Mouse (Mus musculus) forebrain, embryonic 15.5 days (tissue): ENCODE results near the gene Klhl29. TPM values are rescaled to one million over a fixed set of nuclear protein-coding genes. Genes with fewer than 3 reads are reported as not detected.

Source experiments
- ATAC-seq: fragments of 200-750 bp; cut with Nextera tagmentation; replicated peaks from 2 replicates; pipeline ENCODE4 v1.8.0; 2017; ENCODE audit warnings: mild to moderate bottlenecking, moderate TSS enrichment, moderate library complexity
- H3K27ac ChIP-seq: fragments of 300-500 bp; sonication (generic); replicated peaks from 2 replicates; pipeline ENCODE4 v1.5.1; 2015; ENCODE audit warnings: mild to moderate bottlenecking, inconsistent platforms
- H3K27me3 ChIP-seq: fragments of 300-500 bp; sonication (generic); 2 replicates; pipeline ENCODE4 v1.6.1; 2015; ENCODE audit warnings: inconsistent platforms
- H3K36me3 ChIP-seq: fragments of 300-500 bp; sonication (generic); 2 replicates; pipeline ENCODE4 v1.6.1; 2015; ENCODE audit warnings: mild to moderate bottlenecking, inconsistent platforms
- H3K4me1 ChIP-seq: fragments of 300-500 bp; sonication (generic); 2 replicates; pipeline ENCODE4 v1.6.1; 2015; ENCODE audit warnings: inconsistent platforms
- H3K4me2 ChIP-seq: fragments of 300-500 bp; sonication (generic); replicated peaks from 2 replicates; pipeline ENCODE4 v1.6.1; 2015; ENCODE audit warnings: mild to moderate bottlenecking, inconsistent platforms
- H3K4me3 ChIP-seq: fragments of 300-500 bp; sonication (generic); 2 replicates; pipeline ENCODE4 v1.5.1; 2015; ENCODE audit warnings: mild to moderate bottlenecking, inconsistent platforms
- H3K9ac ChIP-seq: fragments of 300-500 bp; sonication (generic); replicated peaks from 2 replicates; pipeline ENCODE4 v1.6.1; 2015; ENCODE audit warnings: mild to moderate bottlenecking, inconsistent platforms
- H3K9me3 ChIP-seq: fragments of 300-500 bp; sonication (generic); 2 replicates; pipeline ENCODE4 v1.6.1; 2016; ENCODE audit warnings: inconsistent platforms
- WGBS: fragments of 180-500 bp; shearing (Covaris S2); methylation state at CpG from one replicate; pipeline ENCODE4 v1.1.7; 2015; ENCODE audit warnings: mixed read lengths; 5-methylcytosine and 5-hydroxymethylcytosine counted together
- polyA plus RNA-seq: library from polyadenylated mRNA; unstranded; fragments of >200 nt; fragmentation: Nextera tagmentation; extraction: Ambion mirVana; gene quantifications from 2 replicates; pipeline ENCODE4 v1.2.1, GENCODE M21; 2015

Klhl29 gene
- polyA plus RNA-seq, 1 experiment from 2014 or later = 6.5 TPM

DNA sequence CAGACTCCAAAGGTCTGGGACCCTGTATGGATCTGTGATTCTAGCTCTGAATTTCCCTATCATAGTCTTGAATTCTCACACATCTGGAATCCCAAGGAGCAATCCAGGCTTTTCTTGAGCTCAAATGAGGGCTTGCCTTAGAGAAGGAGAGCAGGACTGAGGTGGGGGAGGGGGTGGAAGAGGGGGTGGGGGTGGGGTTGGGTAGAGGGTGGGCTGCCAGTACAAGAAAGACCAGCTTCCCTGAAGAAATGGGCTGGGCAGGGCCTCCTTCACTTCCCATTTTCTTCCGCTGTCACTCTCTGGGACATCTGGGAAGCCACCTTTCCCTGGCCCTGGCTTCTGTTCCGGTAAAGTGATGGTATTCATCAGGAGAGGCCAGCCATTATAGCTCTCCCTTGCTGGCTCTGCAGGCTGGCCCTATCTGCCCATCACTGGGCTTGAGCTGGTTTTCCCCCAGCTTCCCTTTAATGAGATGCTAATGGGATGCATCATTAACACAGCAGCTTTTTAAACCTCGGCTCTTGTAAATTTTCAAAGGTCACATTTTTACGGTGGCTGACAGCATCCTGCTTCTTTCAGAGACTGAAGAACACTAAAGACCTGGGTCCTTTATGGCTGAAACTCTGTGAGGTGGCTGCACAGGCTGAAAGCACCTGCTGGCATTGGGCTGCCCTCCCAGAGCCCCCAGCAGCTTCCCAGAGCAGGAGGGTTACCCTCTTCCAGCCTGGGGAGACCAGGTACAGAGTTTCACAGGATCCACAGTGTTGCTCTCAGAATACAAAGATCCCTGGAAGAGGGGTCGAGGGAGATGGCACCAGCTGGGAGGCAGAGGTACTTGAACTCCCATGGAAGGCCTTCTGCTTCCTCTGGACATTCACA lies 231.3 kb downstream of the Klhl29 start:
- H3K9me3 ChIP-seq = no peaks in the 10 kb centered on the region
- H3K9ac ChIP-seq = no peak overlapping the region
- peak overlapping the region; percentile 42; the same call in 1 of the 2 replicates for H3K27ac ChIP-seq
- no peaks in the 10 kb centered on the region; the same call in 1 of the 2 replicates for H3K36me3 ChIP-seq
- no peak overlapping the region for H3K4me2 ChIP-seq
- ATAC-seq = peak; percentile 59
- H3K4me3 ChIP-seq = no peak overlapping the region
- WGBS = 4% methylated on average over 5 of the region's 5 CpGs
- peaks cover 27% of the 10 kb centered on the region for H3K4me1 ChIP-seq
- no peaks in the 10 kb centered on the region for H3K27me3 ChIP-seq

DNA sequence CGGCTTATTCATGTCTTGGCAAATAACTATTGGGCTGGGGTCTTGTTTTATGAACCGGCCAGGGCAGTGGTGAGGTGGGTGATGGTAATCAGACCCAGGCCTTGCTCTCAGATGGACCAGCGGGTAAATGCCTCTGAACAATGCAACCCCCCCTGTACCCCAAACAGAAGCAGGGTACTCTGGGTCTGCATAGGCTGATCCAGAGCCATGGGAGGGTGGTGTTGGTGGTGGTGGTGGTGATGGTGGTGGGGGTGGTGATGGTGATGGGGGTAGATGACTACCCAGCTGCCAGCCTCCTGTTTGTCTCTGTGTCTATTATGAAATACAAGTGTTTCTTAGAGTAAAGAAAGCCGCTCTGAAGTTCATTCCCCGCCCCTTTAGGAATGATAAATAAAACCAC lies 232.3 kb downstream of the Klhl29 start:
- H3K4me3 ChIP-seq = no peak overlapping the region
- WGBS = 42% methylated on average over 5 of the region's 5 CpGs
- no peaks in the 10 kb centered on the region; the same call in 1 of the 2 replicates for H3K36me3 ChIP-seq
- no peaks in the 10 kb centered on the region for H3K27me3 ChIP-seq
- no peak overlapping the region for H3K27ac ChIP-seq
- 0 out of 2 replicates have a peak, but pooled peaks have one; percentile 9 for ATAC-seq
- H3K9me3 ChIP-seq = no peaks in the 10 kb centered on the region
- no peak overlapping the region for H3K4me2 ChIP-seq
- H3K4me1 ChIP-seq = peaks cover 27% of the 10 kb centered on the region
- no peak overlapping the region for H3K9ac ChIP-seq

DNA sequence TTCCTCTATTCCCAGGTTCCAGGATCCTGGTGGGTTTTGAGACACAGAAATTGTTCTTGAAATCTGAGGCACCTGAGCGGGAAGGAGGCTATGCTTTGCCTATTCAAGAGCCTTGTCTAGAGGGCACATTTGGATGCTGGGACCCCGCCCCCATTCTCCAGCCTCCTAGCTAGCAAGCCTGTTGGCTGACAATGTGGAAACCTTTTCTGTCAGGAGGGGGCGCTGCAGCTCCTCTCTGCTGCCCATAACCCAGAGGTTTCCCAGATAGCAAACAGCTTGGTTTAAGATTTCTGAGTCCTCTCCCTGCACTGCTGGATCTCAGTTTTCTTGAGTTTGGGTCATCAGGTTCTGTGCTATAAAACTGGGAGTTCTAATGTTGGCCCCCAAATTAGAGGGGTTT lies 232.7 kb downstream of the Klhl29 start:
- H3K27ac ChIP-seq = no peak overlapping the region
- no peak overlapping the region for H3K4me3 ChIP-seq
- no peaks in the 10 kb centered on the region; the same call in 1 of the 2 replicates for H3K36me3 ChIP-seq
- peaks cover 27% of the 10 kb centered on the region for H3K4me1 ChIP-seq
- no peaks in the 10 kb centered on the region for H3K9me3 ChIP-seq
- no peaks in the 10 kb centered on the region for H3K27me3 ChIP-seq
- peak; percentile 69 for ATAC-seq
- H3K9ac ChIP-seq = no peak overlapping the region
- 5% methylated on average over 3 of the region's 3 CpGs for WGBS
- no peak overlapping the region for H3K4me2 ChIP-seq

DNA sequence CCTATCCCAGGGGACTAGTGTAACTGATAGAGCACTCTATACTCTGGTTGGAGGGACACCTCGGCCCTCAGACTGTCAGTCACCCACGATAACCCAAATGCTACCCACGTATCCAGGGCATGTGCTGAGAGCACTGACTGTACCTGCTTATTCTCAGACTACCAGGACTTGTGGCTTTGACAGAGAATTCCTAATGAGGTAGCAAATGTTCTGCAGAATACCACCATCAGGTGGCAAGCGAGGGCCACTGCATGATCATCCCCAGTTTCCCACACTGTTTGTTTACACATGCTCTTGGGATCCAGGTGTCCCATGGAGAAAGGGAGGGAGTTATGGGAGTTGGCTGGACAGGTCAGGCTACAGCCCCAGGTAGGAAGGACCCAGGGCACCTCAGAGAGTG lies 234.4 kb downstream of the Klhl29 start:
- Histone ChIP-seq H3K9me3 (no peaks in the 10 kb centered on the region), H3K27ac (no peak overlapping the region), H3K36me3 (peaks cover 12% of the 10 kb centered on the region), H3K27me3 (no peaks in the 10 kb centered on the region), H3K9ac (no peak overlapping the region), H3K4me3 (no peak overlapping the region), H3K4me2 (no peak overlapping the region), H3K4me1 (peaks cover 27% of the 10 kb centered on the region)
- 76% methylated on average over 4 of the region's 4 CpGs for WGBS
- ATAC-seq = no peak

DNA sequence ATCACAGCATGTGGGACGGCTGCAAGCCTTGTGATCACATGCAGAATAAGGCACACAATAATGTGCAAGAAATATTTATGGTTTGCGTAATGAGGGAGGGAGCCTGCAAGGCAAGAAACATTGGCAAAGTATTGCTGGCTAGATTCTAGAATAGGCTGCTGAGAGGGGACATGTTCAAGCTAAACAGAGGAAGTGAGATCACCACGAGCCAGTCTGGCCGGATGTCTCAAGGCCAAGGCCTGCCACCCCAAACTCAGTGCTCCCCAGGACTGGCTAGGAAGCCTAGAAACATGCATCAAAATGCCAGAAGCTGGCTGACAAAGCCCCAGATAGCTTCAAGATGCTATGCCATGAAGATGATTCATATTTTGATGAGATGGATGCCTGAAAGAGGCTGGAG lies 236.2 kb downstream of the Klhl29 start:
- Histone ChIP-seq H3K4me1 (peaks cover 24% of the 10 kb centered on the region), H3K9me3 (no peaks in the 10 kb centered on the region), H3K9ac (no peak overlapping the region), H3K27ac (no peak overlapping the region), H3K4me2 (no peak overlapping the region), H3K4me3 (no peak overlapping the region), H3K36me3 (peaks cover 18% of the 10 kb centered on the region), H3K27me3 (no peaks in the 10 kb centered on the region)
- 84% methylated on average over 4 of the region's 4 CpGs for WGBS
- ATAC-seq = no peak

DNA sequence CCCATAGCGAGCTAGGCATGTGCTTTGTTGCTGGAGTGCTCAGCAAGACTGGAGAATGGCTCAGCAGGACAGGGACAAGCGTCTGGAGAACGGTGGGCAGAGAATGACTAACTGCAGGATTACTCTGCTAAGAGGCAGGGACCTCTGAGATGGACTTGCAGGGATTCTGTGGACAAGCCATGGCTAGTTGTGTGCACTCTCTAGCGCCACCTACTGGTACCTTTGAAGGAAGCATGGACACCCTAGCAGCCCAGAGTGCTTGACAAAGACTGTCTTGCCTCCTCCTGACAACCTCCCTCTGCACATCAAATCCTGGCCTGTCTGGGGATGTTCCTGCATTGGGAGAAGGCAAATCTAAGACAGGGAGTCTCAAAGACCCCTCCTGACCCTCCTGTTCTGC lies 239.2 kb downstream of the Klhl29 start:
- Histone ChIP-seq H3K27me3 (no peaks in the 10 kb centered on the region), H3K36me3 (peaks cover 18% of the 10 kb centered on the region), H3K4me2 (no peak overlapping the region), H3K4me1 (peaks cover 7% of the 10 kb centered on the region; the same call in 1 of the 2 replicates), H3K9me3 (no peaks in the 10 kb centered on the region), H3K9ac (no peak overlapping the region), H3K27ac (0 out of 2 replicates have a peak overlapping the region, but pooled peaks have one; percentile 8), H3K4me3 (no peak overlapping the region)
- WGBS = 22% methylated on average over 4 of the region's 4 CpGs
- no peak; the same call in 1 of the 2 replicates for ATAC-seq

DNA sequence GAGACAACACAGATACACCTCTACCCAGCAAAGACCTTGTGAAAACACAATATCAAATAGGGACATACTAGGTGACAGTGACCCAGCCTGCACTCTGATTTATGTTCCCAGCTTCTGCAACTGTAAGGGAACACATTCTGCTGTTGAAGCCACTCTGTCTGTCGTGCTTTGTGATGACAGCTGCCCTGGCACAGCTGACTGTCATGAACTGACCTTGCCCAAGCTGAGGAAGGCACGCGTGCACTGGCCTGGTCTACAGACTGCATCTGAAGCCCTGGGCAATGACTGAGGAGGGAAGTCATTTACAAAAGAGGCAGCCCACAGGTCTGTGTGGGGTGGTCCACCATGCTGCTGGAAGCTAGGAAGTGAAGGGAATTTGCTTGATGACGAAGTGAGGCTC lies 246.3 kb downstream of the Klhl29 start:
- H3K4me2 ChIP-seq = no peak overlapping the region
- H3K4me1 ChIP-seq = peaks cover 4% of the 10 kb centered on the region
- no peaks in the 10 kb centered on the region for H3K36me3 ChIP-seq
- no peaks in the 10 kb centered on the region for H3K27me3 ChIP-seq
- no peak overlapping the region for H3K4me3 ChIP-seq
- no peaks in the 10 kb centered on the region for H3K9me3 ChIP-seq
- WGBS = 88% methylated on average over 4 of the region's 4 CpGs
- no peak overlapping the region for H3K27ac ChIP-seq
- no peak for ATAC-seq
- H3K9ac ChIP-seq = no peak overlapping the region

DNA sequence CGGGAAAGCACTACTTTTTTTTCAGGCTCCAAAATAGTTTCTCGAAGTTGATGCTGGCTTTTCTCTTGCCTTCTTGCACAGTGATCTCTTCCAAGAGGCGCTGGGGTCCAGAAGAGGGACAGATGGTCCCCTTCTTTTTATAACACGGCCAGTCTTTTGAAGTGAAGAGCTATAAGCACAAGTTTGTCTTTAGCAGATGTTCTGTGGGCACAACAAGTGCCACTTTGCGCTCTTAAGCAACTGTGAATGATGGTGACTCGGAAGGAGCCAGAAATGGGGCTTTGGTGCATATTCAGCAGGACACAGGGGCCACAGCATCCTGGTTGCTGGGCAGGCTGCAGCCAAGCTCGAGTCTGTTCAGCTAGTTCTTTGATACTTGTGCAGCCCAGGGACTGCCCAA lies 249.6 kb downstream of the Klhl29 start:
- H3K4me3 ChIP-seq = no peak overlapping the region
- WGBS = 77% methylated on average over 7 of the region's 7 CpGs
- ATAC-seq = no peak
- no peaks in the 10 kb centered on the region for H3K27me3 ChIP-seq
- no peaks in the 10 kb centered on the region for H3K36me3 ChIP-seq
- no peak overlapping the region for H3K9ac ChIP-seq
- no peak overlapping the region for H3K27ac ChIP-seq
- no peaks in the 10 kb centered on the region for H3K9me3 ChIP-seq
- peaks cover 3% of the 10 kb centered on the region; the same call in 1 of the 2 replicates for H3K4me1 ChIP-seq
- H3K4me2 ChIP-seq = no peak overlapping the region

DNA sequence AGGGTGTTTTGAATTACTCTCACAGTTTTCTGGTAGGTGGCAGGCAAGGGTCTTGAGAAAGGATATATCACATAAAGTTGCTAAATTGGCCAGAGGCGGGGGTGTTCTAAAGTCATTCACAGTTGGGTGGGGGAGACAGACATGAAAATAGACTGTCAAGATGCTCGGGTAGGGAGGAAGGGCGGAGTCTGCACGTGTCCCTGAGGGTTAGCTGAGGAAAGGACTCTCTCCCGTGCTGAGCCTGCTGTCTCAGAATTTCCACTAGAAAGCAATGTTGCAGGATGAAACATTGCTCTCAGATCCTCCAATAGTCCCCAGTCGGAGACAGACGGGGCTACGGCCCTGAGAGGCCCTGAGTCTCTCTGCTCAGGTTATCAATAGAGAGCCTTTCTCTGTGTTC lies 252.5 kb downstream of the Klhl29 start:
- 65% methylated on average over 8 of the region's 8 CpGs for WGBS
- Histone ChIP-seq H3K4me1 (peaks cover 19% of the 10 kb centered on the region), H3K4me2 (no peak overlapping the region), H3K27me3 (no peaks in the 10 kb centered on the region), H3K27ac (no peak overlapping the region), H3K36me3 (no peaks in the 10 kb centered on the region), H3K9me3 (no peaks in the 10 kb centered on the region), H3K4me3 (no peak overlapping the region), H3K9ac (no peak overlapping the region)
- no peak for ATAC-seq

DNA sequence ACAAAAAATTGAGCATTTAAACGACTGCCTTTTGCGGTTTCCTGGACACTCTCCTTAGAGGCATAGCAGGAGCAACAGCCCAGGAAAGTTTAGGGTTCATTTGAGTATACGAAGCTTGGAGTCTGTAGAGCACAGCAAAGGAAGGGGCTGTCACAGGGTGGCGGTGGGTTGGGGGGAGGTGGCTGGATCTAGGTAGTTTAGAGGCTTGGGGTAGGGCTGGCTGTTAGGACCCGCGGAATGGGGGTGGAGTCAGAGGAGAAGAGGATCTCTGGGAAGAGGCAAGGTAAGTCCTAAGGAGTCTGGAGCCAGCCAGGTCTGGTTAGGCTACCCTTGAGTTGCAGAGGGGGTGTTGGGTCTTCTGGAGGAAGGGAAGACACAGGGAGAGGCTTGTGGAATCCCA lies 255.2 kb downstream of the Klhl29 start:
- peak; percentile 30; the same call in 1 of the 2 replicates for ATAC-seq

DNA sequence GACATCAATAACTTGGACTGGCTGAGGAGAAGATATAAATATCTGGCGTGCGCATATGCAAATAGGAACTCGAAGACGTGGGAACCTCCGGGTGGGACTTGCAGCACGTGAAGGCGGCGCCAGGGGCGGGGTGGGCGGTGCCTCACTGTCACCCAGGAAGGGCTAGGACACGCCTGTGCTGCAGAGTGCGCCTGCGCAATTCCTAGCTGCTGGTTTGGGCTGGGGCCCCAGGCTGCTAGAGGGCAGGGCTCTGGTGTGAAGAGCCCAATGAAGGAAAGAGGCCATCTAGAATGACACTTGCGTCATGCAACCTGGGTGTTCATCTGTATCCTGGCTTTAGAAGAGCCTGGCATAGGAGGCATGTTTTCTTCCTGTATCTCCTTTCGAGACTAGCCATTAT lies 255.8 kb downstream of the Klhl29 start:
- Histone ChIP-seq H3K4me1 (peaks cover 25% of the 10 kb centered on the region), H3K9ac (no peak overlapping the region), H3K4me3 (peak overlapping the region; percentile 27), H3K36me3 (no peaks in the 10 kb centered on the region), H3K4me2 (peak overlapping the region; percentile 40), H3K9me3 (no peaks in the 10 kb centered on the region), H3K27me3 (no peaks in the 10 kb centered on the region), H3K27ac (peak overlapping the region; percentile 34)
- ATAC-seq = peak; percentile 86
- WGBS = 12% methylated on average over 15 of the region's 15 CpGs

More for the DNA sequence above, 255.2 kb downstream of the Klhl29 start:
- peak overlapping the region; percentile 40; the same call in 1 of the 2 replicates for H3K4me2 ChIP-seq
- WGBS = 58% methylated on average over 6 of the region's 6 CpGs
- no peaks in the 10 kb centered on the region for H3K27me3 ChIP-seq
- no peaks in the 10 kb centered on the region for H3K36me3 ChIP-seq
- H3K4me1 ChIP-seq = peaks cover 27% of the 10 kb centered on the region
- H3K9ac ChIP-seq = no peak overlapping the region
- H3K27ac ChIP-seq = peak overlapping the region; percentile 34; the same call in 1 of the 2 replicates
- no peak overlapping the region for H3K4me3 ChIP-seq
- H3K9me3 ChIP-seq = no peaks in the 10 kb centered on the region

DNA sequence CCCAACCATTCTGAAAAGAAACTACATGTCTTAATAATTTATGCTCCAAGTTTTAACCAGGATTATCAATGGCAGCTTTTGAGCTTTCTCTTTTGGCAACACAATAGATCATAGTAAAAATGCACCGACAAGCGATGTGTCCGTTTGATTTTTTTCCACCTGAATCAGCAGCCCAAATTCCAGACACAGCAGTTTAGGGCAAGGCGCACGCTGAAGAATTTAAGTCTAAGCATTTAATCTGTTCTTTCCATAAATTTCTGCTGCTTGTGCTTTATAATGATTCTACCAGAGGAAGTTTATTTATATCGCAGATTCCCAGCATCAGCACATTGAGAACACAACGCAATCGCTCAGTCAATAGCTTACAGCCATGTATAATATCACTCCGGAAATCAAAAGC lies 256.2 kb downstream of the Klhl29 start:
- H3K9me3 ChIP-seq = no peaks in the 10 kb centered on the region
- H3K4me2 ChIP-seq = peak overlapping the region; percentile 40
- H3K27ac ChIP-seq = peak overlapping the region; percentile 34; the same call in 1 of the 2 replicates
- WGBS = 41% methylated on average over 9 of the region's 9 CpGs
- H3K36me3 ChIP-seq = no peaks in the 10 kb centered on the region
- no peaks in the 10 kb centered on the region for H3K27me3 ChIP-seq
- no peak overlapping the region for H3K9ac ChIP-seq
- peaks cover 24% of the 10 kb centered on the region for H3K4me1 ChIP-seq
- peak overlapping the region; percentile 27 for H3K4me3 ChIP-seq
- no peak for ATAC-seq
